Mouse (Mus musculus) embryonic facial prominence, embryonic 14.5 days (tissue): Measurements from ENCODE around the gene Slc39a1. TPM values are rescaled to one million over a fixed set of nuclear protein-coding genes. Genes with fewer than 3 reads are reported as not detected.

Experiments
- ATAC-seq: fragments of 200-750 bp; cut with Nextera tagmentation; 2 replicates; pipeline ENCODE4 v1.8.0; 2017; ENCODE audit warnings: low read depth, moderate number of reproducible peaks, moderate TSS enrichment
- DNase-seq: peaks from one replicate; pipeline ENCODE4 v3.0.0-alpha.2; 2015; ENCODE audit warnings: low spot score
- H3K27ac ChIP-seq: fragments of 300-500 bp; sonication (generic); replicated peaks from 2 replicates; pipeline ENCODE4 v1.5.1; 2014; ENCODE audit warnings: low read depth, mild to moderate bottlenecking, low read length, moderate library complexity
- H3K27me3 ChIP-seq: fragments of 300-500 bp; sonication (generic); replicated peaks from 2 replicates; pipeline ENCODE4 v1.6.1; 2014; ENCODE audit warnings: low read length; ENCODE audit not compliant: control insufficient read depth, insufficient read depth
- H3K36me3 ChIP-seq: fragments of 300-500 bp; sonication (generic); 2 replicates; pipeline ENCODE4 v1.6.1; 2014; ENCODE audit warnings: low read length, mixed read lengths; ENCODE audit not compliant: control insufficient read depth, insufficient read depth
- H3K4me1 ChIP-seq: fragments of 300-500 bp; sonication (generic); 2 replicates; pipeline ENCODE4 v1.6.1; 2014; ENCODE audit warnings: antibody characterized with exemption, low read length; ENCODE audit not compliant: control insufficient read depth, insufficient read depth
- H3K4me2 ChIP-seq: fragments of 300-500 bp; sonication (generic); 2 replicates; pipeline ENCODE4 v1.6.1; 2014; ENCODE audit warnings: low read depth, mild to moderate bottlenecking, low read length, moderate library complexity, mixed read lengths
- H3K4me3 ChIP-seq: fragments of 300-500 bp; sonication (generic); 2 replicates; pipeline ENCODE4 v1.5.1; 2014; ENCODE audit warnings: low read depth, mild to moderate bottlenecking, low read length
- H3K9ac ChIP-seq: fragments of 300-500 bp; sonication (generic); 2 replicates; pipeline ENCODE4 v1.6.1; 2014; ENCODE audit warnings: low read depth, mild to moderate bottlenecking, low read length, moderate library complexity, mixed read lengths
- H3K9me3 ChIP-seq: fragments of 300-500 bp; sonication (generic); 2 replicates; pipeline ENCODE4 v1.6.1; 2016; ENCODE audit warnings: low read length; ENCODE audit not compliant: control insufficient read depth
- WGBS: fragments of 180-500 bp; shearing (Covaris S2); extraction: QIAGEN DNeasy Blood & Tissue Kit; methylation state at CpG from one replicate; pipeline ENCODE4 v1.1.7; 2014; 5-methylcytosine and 5-hydroxymethylcytosine counted together
- polyA plus RNA-seq: library from polyadenylated mRNA; unstranded; fragments of >200 nt; fragmentation: Nextera tagmentation; extraction: Ambion mirVana; gene quantifications from 2 replicates; pipeline ENCODE4 v1.2.1, GENCODE M21; 2014

The Slc39a1 gene
- polyA plus RNA-seq, 1 experiment from 2014 or later: 88.1 TPM

DNA sequence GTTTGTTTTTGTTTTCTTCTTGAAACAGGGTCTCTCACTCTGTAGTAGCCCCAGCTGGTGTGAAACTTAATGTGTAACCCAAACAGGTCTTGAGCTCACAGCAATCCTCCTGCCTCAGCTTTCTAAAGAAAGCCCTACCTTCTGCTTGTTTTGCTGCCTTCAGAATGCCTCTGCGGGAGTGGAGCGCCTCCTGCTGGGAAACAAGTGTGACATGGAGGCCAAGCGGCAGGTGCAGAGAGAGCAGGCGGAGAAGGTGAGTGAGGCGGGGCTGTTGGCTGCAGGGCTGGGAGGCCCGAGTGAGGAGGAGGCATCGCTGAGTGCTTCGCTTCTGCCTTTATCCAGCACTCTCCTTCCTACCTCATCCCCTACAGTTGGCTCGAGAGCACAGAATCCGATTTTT lies 23.6 kb upstream of the Slc39a1 start:
- WGBS: 86% methylated on average over 10 of the region's 10 CpGs
- H3K4me1 ChIP-seq: peaks cover 15% of the 10 kb centered on the region
- no peaks in the 10 kb centered on the region for H3K9me3 ChIP-seq
- no peak overlapping the region for H3K9ac ChIP-seq
- no peak overlapping the region for H3K27ac ChIP-seq
- H3K4me3 ChIP-seq: no peak overlapping the region
- H3K4me2 ChIP-seq: no peak overlapping the region
- DNase-seq (no peak), ATAC-seq (no peak)
- H3K27me3 ChIP-seq: no peaks in the 10 kb centered on the region
- H3K36me3 ChIP-seq: peaks cover 29% of the 10 kb centered on the region

GRCm38 (mm10) chr3:90231075-90231474 lies 16.9 kb upstream of the Slc39a1 start:
- Histone ChIP-seq H3K27ac (peak overlapping the region; percentile 92; the same call in 1 of the 2 replicates), H3K9me3 (no peaks in the 10 kb centered on the region), H3K27me3 (no peaks in the 10 kb centered on the region), H3K9ac (peak overlapping the region; percentile 84), H3K4me1 (no peaks in the 10 kb centered on the region), H3K4me2 (peak overlapping the region; percentile 83), H3K36me3 (peaks cover 26% of the 10 kb centered on the region), H3K4me3 (peak overlapping the region; percentile 75)
- WGBS: 16% methylated on average over 8 of the region's 8 CpGs
- DNase-seq: no peak
- ATAC-seq: no peak

GRCm38 (mm10) chr3:90231507-90232333 lies 16.3 kb upstream of the Slc39a1 start, which contains the start of gene Jtb:
Gene Jtb (plus strand): TSS chr3:90231597.
- DNase-seq: peak; percentile 97
- no peaks in the 10 kb centered on the region for H3K4me1 ChIP-seq
- H3K9me3 ChIP-seq: no peaks in the 10 kb centered on the region
- H3K4me2 ChIP-seq: peak within 1 kb of the TSS; percentile 83
- H3K27me3 ChIP-seq: no peaks in the 10 kb centered on the region
- 1% methylated on average over 52 of the region's 61 CpGs for WGBS
- H3K4me3 ChIP-seq: peak within 1 kb of the TSS; percentile 75
- peak within 1 kb of the TSS; percentile 84 for H3K9ac ChIP-seq
- H3K27ac ChIP-seq: peak within 1 kb of the TSS; percentile 92
- peaks cover 31% of the 10 kb centered on the region for H3K36me3 ChIP-seq
- peak; percentile 98 for ATAC-seq

- Histone ChIP-seq H3K4me2 (no peak overlapping the region), H3K27ac (no peak overlapping the region), H3K9ac (no peak overlapping the region), H3K27me3 (no peaks in the 10 kb centered on the region), H3K36me3 (peaks cover 7% of the 10 kb centered on the region; the same call in 1 of the 2 replicates), H3K9me3 (no peaks in the 10 kb centered on the region), H3K4me1 (peaks cover 13% of the 10 kb centered on the region), H3K4me3 (no peak overlapping the region)
- ATAC-seq (no peak), DNase-seq (no peak)
- 85% methylated on average over 2 of the region's 2 CpGs for WGBS
Observed at GRCm38 (mm10) chr3:90241251-90241650, 6.7 kb upstream of the Slc39a1 start.

- Histone ChIP-seq H3K9me3 (no peaks in the 10 kb centered on the region), H3K9ac (no peak overlapping the region), H3K4me1 (peaks cover 13% of the 10 kb centered on the region), H3K4me3 (no peak overlapping the region), H3K27me3 (no peaks in the 10 kb centered on the region), H3K36me3 (peaks cover 3% of the 10 kb centered on the region; the same call in 1 of the 2 replicates), H3K27ac (no peak overlapping the region), H3K4me2 (no peak overlapping the region)
- DNase-seq (no peak), ATAC-seq (no peak)
- 84% methylated on average over 10 of the region's 10 CpGs for WGBS
Observed at GRCm38 (mm10) chr3:90241669-90242358, 6.2 kb upstream of the Slc39a1 start.

DNA sequence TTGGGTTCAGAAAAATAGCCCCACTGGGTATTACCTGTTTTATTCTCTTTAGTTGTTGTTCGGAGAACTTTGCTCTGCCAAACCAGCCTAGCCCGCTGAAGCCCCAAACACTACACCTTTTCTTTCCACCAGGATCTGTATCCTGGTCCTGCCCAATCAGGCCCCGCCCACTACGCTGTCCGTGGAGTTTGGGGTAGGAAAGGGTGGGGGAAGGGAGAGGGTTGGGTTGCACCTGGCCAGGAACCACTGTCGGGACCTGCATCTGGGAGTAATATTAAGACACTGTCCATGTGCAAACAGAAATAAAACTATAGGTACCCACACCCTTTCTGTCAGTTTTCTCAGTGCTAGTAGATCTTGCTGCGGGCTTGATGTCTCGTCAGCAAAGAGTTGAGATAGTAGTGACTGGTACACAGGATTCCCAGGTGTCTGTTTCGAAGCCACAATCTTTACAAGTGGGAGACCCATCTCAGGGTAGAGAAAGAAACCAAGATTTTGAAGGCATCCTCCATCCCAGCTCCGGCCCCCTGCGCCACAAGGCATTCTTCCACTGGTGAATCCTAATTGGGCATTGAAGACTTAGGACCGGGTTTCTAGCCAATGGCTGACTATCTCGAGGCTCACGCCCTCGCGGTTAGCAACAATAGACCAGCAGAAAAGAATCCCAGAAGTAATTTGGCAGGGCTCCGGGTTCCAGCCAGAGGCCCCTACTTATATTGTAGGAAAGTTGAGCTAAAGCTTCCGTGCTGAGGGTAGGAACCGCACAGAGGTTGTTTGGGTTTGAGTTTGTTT lies 4.8 kb upstream of the Slc39a1 start, which contains the start of gene Creb3l4:
TSS of gene Creb3l4 (minus strand) at position 529 of the 792 bp plus-strand sequence.
- Histone ChIP-seq H3K4me2 (peak within 1 kb of the TSS; percentile 66), H3K27me3 (no peaks in the 10 kb centered on the region), H3K4me1 (peaks cover 13% of the 10 kb centered on the region), H3K4me3 (peak within 1 kb of the TSS; percentile 33), H3K9me3 (no peaks in the 10 kb centered on the region), H3K36me3 (no peaks in the 10 kb centered on the region), H3K27ac (peak within 1 kb of the TSS; percentile 88), H3K9ac (peak within 1 kb of the TSS; percentile 54)
- ATAC-seq: peak; percentile 79
- DNase-seq: peak; percentile 95
- WGBS: 4% methylated on average over 19 of the region's 19 CpGs

DNA sequence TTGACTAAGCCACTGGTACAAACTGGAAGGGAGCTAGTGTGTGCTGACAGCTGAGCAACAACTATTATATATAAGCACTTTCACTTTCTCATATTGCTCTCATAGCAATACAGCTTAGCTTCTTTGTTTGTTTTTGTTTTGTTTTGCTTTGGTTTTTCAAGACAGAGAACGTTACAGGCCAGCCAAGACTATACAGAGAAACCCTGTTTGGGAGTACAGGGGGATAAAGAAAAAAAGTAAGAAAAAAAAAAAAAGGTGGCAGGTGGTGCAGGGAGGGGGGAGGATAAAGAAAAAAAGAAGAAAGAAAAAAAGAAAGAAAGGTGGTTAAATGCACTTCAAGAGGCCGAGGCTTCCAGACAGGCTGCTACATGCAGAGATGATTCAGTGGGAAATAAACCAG lies 2.6 kb upstream of the Slc39a1 start:
- H3K4me3 ChIP-seq: no peak overlapping the region
- no peak overlapping the region for H3K27ac ChIP-seq
- no peaks in the 10 kb centered on the region for H3K9me3 ChIP-seq
- peak; percentile 47 for DNase-seq
- ATAC-seq: no peak
- 51% methylated on average over 2 of the region's 2 CpGs for WGBS
- H3K9ac ChIP-seq: no peak overlapping the region
- H3K36me3 ChIP-seq: peaks cover 7% of the 10 kb centered on the region; the same call in 1 of the 2 replicates
- peaks cover 16% of the 10 kb centered on the region for H3K4me1 ChIP-seq
- no peaks in the 10 kb centered on the region for H3K27me3 ChIP-seq
- no peak overlapping the region for H3K4me2 ChIP-seq

DNA sequence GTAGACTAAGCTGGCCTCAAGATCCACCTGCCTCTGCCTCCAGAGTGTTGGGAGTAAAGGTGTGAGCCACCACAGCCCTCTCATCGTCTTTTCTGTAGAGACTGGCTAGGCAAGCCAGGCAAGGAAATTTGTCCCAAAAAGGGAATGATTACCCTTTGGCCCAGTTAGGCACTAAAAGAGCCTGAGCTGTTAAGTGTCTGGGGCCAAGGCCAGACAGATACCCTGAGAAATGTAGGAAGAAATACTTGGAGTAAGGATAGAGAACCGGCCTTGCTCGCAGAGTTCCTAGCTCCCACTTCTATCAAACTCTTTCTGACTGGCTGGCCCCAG lies 377 bp upstream of the Slc39a1 start:
- WGBS: 0% methylated on average over 3 of the region's 3 CpGs
- no peak for DNase-seq
- peaks cover 21% of the 10 kb centered on the region for H3K36me3 ChIP-seq
- peaks cover 16% of the 10 kb centered on the region for H3K4me1 ChIP-seq
- peak; percentile 12; the same call in 1 of the 2 replicates for ATAC-seq
- peak overlapping the region; percentile 87 for H3K9ac ChIP-seq
- peak overlapping the region; percentile 74 for H3K4me2 ChIP-seq
- no peaks in the 10 kb centered on the region for H3K9me3 ChIP-seq
- no peaks in the 10 kb centered on the region for H3K27me3 ChIP-seq
- peak overlapping the region; percentile 76 for H3K4me3 ChIP-seq
- H3K27ac ChIP-seq: peak overlapping the region; percentile 95
